Mouse (Mus musculus): ENCODE data around the gene Syngr3. TPM values are rescaled to one million over a fixed set of nuclear protein-coding genes. Genes with fewer than 3 reads are reported as not detected.
A peak's percentile ranks its signal among the peaks of the same experiment; 100 is the strongest.

Syngr3 gene
- total RNA-seq, 2 experiments from 2014 or later: 0.12 TPM; not detected in 1

DNA sequence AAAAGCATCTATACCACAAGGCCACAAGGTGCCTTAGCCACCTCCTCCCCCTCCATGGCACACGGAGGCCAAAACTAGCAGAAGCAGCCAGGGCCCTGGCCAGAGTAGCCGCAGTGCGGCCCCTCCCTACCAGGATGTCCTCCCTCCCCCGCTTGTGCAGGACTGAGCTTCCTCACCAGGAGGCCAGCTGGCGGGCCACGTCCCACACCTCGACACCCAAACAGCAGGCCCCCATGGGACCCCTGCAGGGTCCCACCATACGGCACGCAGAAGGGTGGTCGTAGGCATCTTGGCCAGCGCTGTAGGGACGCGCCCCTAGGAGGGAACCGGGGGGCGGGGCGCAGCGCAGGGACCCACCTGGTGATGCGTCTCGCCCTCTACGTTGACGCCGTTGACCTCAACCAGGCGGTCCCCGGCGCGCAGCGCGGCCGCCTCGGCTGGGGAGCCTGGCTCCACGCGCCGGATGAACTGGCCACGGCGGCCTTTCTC is 40.1 kb downstream of the Syngr3 start:
- DNase-seq: peak; percentile 71 to 74
- intact Hi-C loops (cut with DNase I): loop anchor here (2.0 to 5.0 kb wide), 2 partner anchors 17 to 32 kb away; partner anchors contain the start of genes Nthl1 and Tsc2

DNA sequence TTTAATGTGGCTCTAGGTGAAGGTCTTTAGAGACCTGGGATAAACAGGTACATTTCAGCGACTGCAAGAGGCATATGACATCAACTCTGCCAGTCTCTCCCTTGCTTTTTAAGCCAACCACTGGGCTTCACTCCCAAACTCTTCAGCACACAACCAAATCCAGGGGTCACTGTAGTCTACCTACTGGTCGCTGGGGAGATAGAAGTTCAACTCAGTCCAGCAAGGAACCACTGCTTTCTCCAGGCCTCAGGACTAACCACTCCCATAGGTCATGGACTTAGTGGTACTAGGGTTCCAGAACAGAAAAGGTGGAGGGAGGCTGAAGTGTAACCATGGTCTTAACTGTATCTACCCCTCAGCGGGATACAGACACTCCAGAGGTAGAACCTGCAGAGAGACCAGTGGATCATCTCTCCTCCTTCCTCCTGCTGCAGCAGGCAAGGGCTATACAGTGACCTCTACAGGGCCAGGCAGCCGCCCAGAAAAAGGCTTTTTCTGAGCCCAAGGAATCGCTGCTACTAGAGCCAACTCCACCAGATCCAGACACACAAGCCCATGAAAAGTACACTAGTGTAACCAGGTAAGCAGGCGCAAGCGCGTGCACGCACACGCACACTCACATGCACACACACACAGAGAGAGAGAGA is 40.9 kb downstream of the Syngr3 start:
- DNase-seq: no peak
- intact Hi-C loops (cut with DNase I): no loop called here

DNA sequence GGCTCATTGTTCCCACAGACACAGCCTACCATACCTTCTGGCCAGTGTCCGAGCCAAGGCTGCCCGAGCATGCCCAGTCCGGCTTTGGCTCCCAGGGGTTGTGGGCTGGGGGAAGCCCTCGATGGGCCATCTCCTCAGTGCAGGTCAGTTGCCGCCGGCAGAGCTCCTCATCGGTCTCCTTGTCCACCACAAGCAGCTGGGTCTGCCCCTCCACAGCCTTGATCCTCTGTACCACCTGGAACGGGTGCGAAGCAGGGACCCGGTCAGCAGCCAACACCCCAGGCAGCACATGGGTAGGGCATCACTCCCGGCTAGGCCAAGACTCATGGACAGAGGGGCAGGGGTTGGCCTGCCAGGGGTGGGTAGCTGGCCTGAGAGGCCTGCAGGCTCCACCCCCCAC is 42.3 kb downstream of the Syngr3 start:
- DNase-seq: peak in 1 of 2 experiments; percentile 19
- intact Hi-C loops (cut with DNase I): no loop called here

DNA sequence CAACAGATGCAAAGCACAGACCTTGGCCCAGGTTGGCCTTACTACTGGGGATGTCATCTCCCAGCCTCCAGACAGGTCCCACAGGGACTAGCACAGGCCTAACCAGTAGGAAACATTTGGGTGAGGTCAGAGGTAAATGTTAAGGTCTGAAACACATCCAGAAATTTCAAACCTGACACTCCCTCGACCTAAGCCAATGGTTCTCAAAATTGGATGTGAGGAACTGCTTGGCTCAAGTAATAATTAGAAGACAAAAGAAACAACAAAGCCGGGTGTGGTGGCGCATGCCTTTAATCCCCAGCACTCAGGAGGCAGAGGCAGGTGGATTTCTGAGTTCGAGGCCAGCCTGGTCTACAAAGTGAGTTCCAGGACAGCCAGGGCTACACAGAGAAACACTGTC is 43.4 kb downstream of the Syngr3 start:
- DNase-seq: no peak
- intact Hi-C loops (cut with DNase I): no loop called here

DNA sequence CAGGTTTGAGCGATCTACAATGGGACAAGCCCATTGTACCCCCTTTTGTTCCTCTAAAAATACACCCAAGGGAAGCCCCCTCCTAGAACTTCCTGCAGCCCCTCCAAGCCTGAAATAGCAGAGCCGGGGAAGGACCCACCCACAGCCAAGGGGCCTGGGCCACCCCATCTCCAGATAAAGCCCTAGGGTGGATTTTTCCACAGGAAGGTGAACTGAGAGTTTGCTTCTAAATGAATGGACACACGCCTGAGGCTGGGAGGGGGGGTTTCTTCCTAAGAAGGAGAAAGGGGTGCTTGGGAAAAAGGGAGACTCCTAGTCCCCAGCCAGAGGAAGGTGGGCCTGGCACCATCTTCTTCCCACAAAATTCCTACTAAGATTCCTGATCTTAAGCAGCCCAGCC is 43.8 kb downstream of the Syngr3 start:
- peak in 1 of 2 experiments; percentile 53 for DNase-seq
- intact Hi-C loops (cut with DNase I): no loop called here

DNA sequence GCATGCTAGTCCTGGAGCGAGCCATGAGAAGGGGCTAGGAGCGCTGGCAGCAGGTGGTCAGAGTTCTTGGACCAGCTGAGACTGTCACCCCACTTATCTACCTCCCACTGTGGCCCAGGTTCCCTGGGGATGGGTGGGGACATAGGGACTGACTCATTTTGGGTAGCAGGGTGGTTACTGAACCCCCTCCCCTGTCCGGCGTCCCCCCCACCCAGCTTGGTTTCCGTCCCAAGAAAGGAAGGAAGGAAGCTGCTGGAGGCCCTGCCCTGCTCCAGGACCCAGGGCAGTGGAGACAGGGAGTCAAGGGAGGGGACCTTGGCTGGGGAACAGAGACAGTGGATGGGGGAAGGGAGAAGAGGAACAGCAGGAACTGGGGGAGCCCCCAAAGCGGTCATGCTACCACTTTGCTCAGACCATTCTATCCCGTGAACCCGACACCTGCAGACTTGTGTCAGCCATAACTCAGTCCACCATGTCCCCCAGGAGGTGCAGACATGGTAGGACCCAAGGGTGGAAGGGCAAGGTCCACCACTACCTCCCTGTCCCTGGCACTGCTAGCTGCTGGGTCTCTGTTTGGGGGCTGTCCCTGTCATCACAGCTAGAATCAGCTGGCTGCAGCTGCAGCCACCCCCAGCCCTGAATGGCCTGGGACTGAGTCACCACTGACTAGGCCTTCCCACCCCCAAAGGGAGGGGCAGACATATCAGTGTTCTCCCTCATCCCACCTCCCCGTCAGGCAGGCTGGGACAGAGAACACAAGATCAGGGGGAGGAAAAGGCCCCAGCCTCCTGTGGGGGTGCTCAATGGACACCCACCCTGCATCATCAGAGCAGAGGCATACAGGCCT is 44.7 kb downstream of the Syngr3 start:
- intact Hi-C loops (cut with DNase I): no loop called here
- DNase-seq: peak; percentile 60 to 74

DNA sequence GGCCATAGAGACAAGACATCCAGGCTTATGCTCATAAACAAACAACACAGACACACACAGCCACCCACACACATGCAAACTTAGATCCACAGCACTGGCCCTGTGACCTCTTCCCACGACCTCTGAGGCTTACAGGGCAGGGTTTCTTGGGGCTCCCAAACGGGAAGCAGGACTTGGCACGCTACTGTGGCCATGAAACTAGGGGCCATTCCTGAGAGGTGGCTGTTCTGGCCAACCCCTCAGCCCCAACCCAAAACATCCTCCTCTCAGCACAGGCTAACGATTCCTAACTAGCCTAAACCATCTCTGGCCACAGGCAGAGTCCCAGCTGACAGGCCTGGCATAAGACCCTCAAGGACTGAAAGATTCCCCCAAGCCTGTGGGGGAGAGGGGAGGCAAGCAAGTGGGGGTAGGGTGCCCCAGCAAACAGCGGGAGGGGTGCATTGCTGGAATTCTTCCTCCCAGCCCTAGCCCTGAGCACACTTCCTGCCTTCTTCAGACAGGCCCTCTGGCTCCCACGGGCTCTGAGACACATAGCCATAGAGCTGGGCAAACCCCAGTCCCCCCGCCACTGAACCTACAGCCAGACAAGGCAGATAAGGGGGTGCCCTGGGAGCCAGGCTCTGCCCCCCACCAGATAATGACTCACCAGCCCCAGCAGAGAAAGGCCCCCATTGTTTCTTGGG is 45.6 kb downstream of the Syngr3 start:
- DNase-seq: peak; percentile 47 to 48
- intact Hi-C loops (cut with DNase I): no loop called here

DNA sequence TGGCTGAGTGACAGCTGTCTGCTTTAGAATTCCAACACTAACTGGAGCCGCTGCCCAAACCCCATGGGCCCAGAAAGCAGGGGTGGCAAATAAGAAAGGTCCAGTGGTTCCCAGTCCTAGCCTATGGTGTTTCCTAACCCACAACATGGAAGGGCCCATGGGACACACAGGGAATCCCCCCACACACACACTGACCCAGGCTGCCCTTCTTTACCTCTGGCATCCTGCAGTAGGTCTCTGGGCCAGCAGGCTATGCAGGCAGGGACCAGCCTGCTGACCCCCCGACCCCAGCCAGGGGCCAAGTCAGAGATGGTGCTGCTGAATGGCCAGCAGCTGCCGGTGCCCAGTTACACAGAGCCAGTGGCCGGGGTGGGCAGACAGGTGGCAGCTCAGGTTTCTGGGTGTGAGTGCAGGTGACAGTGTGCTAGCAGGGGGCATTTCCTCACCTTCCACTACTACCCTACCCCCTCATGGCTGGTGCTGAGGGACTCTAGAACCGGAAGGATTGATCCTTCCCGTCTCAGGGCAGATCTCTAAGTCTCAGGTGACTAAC is 46.9 kb downstream of the Syngr3 start:
- DNase-seq: no peak
- intact Hi-C loops (cut with DNase I): no loop called here

DNA sequence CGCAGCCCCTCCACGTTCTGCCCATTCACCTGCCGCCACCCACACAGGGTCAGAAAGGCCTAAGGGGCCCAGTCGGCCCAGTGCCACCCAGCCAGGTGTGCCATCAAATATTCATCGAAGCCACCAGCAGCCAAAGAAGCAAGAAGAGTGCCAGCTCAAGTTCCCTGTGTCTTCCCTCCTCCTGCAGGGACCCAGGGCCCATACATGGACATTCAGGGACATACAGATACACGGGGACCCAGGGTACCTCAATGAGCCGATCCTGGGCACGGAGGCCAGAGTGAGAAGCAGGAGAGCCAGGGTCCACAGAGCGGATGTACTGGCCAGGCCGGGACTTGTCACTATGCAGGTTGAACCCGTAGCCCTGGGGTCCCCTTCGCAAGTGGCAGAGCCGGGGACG is 47.8 kb downstream of the Syngr3 start:
- intact Hi-C loops (cut with DNase I): no loop called here
- no peak for DNase-seq

DNA sequence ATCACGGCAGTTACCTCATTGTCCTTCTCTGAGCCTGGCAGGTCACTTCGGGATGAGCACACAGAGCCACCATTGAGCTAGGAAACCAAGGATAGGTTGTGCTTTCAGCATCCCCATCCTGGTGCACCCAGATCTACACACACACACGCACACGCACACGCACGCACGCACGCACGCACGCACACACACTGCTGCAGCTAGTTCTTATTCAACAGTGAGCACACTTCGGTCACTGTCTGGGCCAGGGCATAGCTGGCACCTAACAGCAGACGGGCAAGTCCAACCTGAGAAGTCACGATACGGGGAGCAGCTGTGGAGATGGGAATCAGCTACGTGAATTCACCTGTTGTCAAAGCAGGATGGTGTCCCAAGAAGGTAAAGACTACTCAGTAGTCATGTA is 49.2 kb downstream of the Syngr3 start:
- intact Hi-C loops (cut with DNase I): no loop called here
- DNase-seq: no peak

DNA sequence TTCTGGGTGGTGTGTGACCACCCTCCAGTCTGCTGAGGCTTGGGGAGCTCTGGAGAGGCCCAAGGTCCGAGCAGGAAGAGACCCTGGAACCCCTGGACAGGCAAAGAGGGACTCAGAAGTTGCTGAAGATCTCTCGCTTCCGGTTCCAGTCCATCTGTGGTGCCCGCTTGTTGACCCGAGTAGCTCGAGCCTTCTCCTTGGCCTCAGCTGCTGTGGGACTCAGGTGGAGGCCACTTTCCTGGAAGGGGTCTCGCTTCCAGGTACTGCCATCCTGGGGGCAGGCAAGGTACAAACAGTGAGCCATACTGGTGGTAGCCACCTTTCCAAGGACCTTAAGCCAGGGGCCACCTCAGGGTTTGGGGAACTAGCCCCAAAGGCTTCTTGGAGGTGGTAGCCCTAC is 49.6 kb downstream of the Syngr3 start:
- DNase-seq: no peak
- intact Hi-C loops (cut with DNase I): no loop called here

DNA sequence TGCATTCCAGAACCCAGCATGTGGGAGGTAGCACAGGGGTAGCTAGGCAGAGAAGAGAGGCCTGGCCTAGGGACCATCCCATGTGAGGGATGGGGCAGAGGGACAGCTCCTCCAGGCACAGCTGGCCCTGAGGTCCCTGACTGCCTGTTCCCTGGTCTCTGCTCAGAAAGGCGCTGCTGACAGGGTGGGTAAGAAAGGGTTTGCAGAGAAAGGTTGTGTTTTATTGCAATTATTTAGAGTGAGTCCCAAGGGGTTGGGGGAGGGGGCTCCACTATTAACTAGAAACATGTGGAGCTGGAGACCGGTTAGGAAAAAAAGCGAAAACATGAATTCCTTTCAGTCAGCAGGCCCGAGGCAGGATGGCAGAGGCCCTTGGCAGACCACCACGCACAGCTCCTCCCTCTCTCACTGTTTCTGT is 50.2 kb downstream of the Syngr3 start:
- intact Hi-C loops (cut with DNase I): no loop called here
- DNase-seq: no peak

DNA sequence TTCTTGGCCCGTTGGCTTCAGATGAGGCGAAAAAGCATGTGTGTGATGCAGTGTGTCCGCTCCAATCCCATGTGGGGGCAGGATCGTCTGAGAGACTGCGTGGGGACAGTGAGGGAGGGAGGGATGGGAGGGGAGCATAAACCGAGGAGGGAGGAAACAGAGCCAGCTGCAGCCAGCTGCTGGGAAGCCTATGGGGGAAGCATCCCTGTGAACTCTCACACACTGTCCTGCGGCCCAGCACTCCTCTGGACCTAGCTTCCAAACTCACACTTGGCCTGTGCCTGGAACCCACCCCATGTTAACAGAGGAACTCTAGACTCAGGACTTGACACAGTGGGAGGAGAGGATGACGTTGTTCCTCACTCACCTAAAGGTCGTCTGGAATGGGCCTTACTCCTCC is 50.9 kb downstream of the Syngr3 start:
- peak; percentile 78 to 82 for DNase-seq
- intact Hi-C loops (cut with DNase I): no loop called here

DNA sequence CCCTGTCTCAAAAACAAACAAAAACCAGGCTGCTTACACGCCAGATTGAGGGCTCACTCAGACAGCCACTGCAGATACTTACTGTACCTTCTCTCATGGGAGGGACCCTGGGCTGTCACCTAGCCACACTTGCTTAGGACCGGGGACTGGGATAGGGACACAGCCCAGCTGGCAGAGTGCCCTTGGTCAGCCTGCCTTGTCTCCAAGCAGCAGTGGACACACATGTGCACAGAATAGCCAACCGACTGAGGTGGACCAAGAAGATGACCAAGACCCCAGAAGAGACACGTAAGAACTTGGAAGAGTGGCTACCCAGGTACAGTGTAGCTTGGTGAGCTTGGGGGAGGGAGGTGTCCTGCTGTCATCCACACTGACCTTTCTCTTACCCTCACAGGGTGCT is 51.5 kb downstream of the Syngr3 start:
- intact Hi-C loops (cut with DNase I): no loop called here
- no peak for DNase-seq

DNA sequence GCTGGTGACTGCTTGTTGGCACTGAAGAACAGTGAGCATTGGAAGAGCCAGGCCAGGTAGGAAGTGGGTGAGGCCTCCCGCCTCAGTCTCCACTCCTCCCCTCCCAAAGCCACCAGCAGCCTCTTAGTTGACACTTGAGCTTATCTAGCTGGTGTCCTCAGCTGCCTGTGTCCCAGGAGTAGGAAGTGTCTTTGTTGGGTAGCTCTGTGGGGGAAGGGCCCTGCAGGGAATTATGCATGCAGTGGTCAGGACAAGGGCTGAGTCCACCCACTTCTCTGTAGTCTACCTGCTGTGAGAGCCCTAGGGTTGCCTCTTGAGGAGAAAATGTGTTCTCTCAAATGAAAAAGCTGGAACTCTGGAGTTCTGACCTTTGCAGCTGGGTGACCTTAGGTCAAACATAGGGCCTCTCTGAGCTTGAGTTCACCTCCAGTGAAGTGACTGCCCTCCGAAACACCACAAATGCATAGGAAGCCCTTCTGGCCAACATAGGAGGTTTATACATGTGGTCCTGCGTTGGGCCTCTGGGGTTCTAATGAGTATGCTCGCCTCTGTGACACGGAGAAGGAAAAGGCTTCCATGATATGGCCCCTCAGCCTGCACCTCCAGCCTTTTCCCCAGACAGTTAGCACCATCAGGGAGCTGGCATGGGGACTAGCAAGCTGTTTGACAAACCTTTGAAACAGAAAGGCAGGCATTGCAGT is 52.8 kb downstream of the Syngr3 start:
- DNase-seq: no peak
- intact Hi-C loops (cut with DNase I): no loop called here

DNA sequence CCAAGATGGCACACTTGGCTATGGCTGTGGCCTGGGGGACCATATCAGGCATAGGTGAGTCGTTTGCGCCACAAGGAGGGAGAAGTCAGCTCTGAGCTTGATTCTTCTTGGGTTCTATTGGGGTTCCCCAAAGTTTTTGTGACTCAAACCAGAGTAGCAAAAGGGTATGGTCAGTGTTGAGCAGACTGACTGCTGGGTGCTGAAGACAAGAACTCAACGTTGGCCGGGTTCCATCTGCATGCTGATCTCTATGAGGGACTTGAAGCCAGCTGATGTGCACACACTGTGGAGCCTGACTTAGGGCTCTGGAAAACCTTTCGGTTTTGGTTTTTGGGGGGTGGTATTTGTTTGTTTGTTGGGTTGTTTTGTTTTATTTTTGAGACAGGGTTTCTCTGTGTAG is 54.1 kb downstream of the Syngr3 start:
- intact Hi-C loops (cut with DNase I): no loop called here
- DNase-seq: no peak
